Mouse (Mus musculus) neural tube, embryonic 13.5 days (tissue): ENCODE measurements around the gene Tpm3-rs7. TPM values are rescaled to one million over a fixed set of nuclear protein-coding genes. Genes with fewer than 3 reads are reported as not detected.
"Not testable (repeated sequence)": the region's sequence is repeated elsewhere in the genome, so short reads cannot be mapped to it uniquely, and the experiment has no call there.

Source experiments
- ATAC-seq: fragments of 200-750 bp; cut with Nextera tagmentation; 2 replicates; pipeline ENCODE4 v1.8.0; 2017; ENCODE audit warnings: low read depth, mild to moderate bottlenecking, moderate TSS enrichment, moderate library complexity
- H3K27ac ChIP-seq: fragments of 300-500 bp; sonication (generic); replicated peaks from 2 replicates; pipeline ENCODE4 v1.5.1; 2015; ENCODE audit warnings: moderate library complexity, mild to moderate bottlenecking, inconsistent platforms
- H3K27me3 ChIP-seq: fragments of 300-500 bp; sonication (generic); 2 replicates; pipeline ENCODE4 v1.6.1; 2015; ENCODE audit warnings: mild to moderate bottlenecking, inconsistent platforms
- H3K36me3 ChIP-seq: fragments of 300-500 bp; sonication (generic); 2 replicates; pipeline ENCODE4 v1.6.1; 2015; ENCODE audit warnings: mild to moderate bottlenecking, inconsistent platforms
- H3K4me1 ChIP-seq: fragments of 300-500 bp; sonication (generic); replicated peaks from 2 replicates; pipeline ENCODE4 v1.6.1; 2015; ENCODE audit warnings: inconsistent platforms
- H3K4me2 ChIP-seq: fragments of 300-500 bp; sonication (generic); 2 replicates; pipeline ENCODE4 v1.6.1; 2015; ENCODE audit warnings: inconsistent platforms, mild to moderate bottlenecking, moderate library complexity
- H3K4me3 ChIP-seq: fragments of 300-500 bp; sonication (generic); 2 replicates; pipeline ENCODE4 v1.5.1; 2015; ENCODE audit warnings: mild to moderate bottlenecking, inconsistent platforms
- H3K9ac ChIP-seq: fragments of 300-500 bp; sonication (generic); 2 replicates; pipeline ENCODE4 v1.6.1; 2015; ENCODE audit warnings: moderate library complexity, mild to moderate bottlenecking, inconsistent platforms
- H3K9me3 ChIP-seq: fragments of 300-500 bp; sonication (generic); 2 replicates; pipeline ENCODE4 v1.6.1; 2016; ENCODE audit warnings: inconsistent platforms
- WGBS: fragments of 180-500 bp; shearing (Covaris S2); methylation state at CpG from one replicate; pipeline ENCODE4 v1.1.7; 2015; 5-methylcytosine and 5-hydroxymethylcytosine counted together
- polyA plus RNA-seq: library from polyadenylated mRNA; unstranded; fragments of >200 nt; fragmentation: Nextera tagmentation; extraction: Ambion mirVana; gene quantifications from 2 replicates; pipeline ENCODE4 v1.2.1, GENCODE M21; 2015

Gene Tpm3-rs7
- 4.4 and 6.6 TPM in 2 replicates for polyA plus RNA-seq

DNA sequence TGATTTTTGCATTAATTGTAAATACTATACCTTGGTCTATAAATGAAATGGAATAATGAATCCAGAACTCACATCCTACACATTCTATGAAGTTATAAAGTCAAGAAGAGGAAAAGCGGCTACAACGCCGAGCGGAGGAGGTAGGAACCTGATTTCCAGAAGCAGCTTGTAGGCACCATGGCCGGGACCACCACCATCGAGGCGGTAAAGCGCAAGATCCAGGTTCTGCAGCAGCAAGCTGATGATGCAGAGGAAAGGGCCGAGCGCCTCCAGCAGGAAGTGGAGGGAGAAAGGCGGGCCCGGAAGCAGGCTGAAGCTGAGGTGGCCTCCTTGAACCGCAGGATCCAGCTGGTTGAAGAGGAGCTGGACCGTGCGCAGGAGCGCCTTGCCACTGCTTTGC lies at the start of gene Tpm3-rs7:
Gene Tpm3-rs7, plus strand, starts transcription at position 110 of the 400 bp plus-strand sequence.
- not testable (repeated sequence) for H3K9me3 ChIP-seq, H3K36me3 ChIP-seq, ATAC-seq, H3K4me3 ChIP-seq, H3K27me3 ChIP-seq, H3K27ac ChIP-seq, H3K4me2 ChIP-seq, H3K4me1 ChIP-seq, H3K9ac ChIP-seq
- WGBS: 96% methylated on average over 16 of the region's 16 CpGs

DNA sequence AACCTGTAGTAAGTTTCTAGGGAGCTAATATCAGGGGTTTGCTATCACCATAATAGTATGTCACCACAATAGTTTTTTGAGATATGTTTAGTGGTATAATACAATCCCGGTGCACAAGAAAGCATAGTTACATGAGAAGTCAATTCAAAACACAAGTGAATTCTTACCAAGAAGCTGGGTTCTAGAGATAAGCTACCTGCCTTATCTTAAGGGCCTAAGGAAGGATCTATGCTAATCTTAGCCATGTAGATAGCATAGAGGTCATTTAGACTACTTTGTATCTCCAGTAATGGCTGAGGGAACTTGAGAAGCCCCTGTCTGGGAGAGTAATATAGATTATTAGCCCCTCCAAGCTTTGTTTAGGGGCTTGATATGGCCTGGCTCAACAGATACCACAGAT lies 2.6 kb downstream of the Tpm3-rs7 start:
- Histone ChIP-seq H3K4me2 (no peak overlapping the region), H3K27ac (no peak overlapping the region), H3K27me3 (no peaks in the 10 kb centered on the region), H3K4me3 (no peak overlapping the region), H3K36me3 (no peaks in the 10 kb centered on the region), H3K9ac (no peak overlapping the region), H3K4me1 (no peaks in the 10 kb centered on the region), H3K9me3 (no peaks in the 10 kb centered on the region)
- WGBS: 90% methylated on average over 1 of the region's 1 CpGs
- no peak for ATAC-seq

DNA sequence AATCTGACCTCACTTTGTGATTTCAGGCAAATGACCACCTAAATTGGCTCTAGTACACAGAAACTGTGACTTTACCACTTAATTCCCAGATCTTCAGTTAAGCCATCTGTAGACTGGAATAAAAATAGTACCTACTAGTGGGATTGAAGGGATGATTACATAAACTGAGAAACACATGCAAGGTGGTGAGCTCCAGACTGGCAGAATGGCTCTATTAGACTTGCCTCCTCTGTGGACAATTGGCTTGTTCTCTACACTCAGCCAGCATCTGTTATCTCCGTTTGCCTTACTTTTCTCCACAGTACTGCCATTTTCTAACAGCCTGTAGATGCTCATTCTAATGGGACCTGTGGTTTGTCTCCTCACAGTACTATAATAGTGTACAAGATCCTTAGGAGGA lies 49.0 kb downstream of the Tpm3-rs7 start:
- ATAC-seq: no peak
- Histone ChIP-seq H3K4me2 (no peak overlapping the region), H3K27me3 (no peaks in the 10 kb centered on the region), H3K9me3 (no peaks in the 10 kb centered on the region), H3K9ac (no peak overlapping the region), H3K4me1 (no peaks in the 10 kb centered on the region), H3K36me3 (no peaks in the 10 kb centered on the region), H3K4me3 (no peak overlapping the region), H3K27ac (no peak overlapping the region)
- WGBS: 85% methylated on average over 1 of the region's 1 CpGs
